Mouse (Mus musculus): Measurements from ENCODE around the gene Depdc1b. TPM values are rescaled to one million over a fixed set of nuclear protein-coding genes. Genes with fewer than 3 reads are reported as not detected.
A peak's percentile ranks its signal among the peaks of the same experiment; 100 is the strongest.

Gene Depdc1b
- total RNA-seq (2021), result under 1 TPM; 0.82 to 0.92 TPM
- long read RNA-seq, experiment 1, result 0 reads
- long read RNA-seq, experiment 2, partial matches to known transcripts, result 0 of 1 reads
- long read RNA-seq, experiment 2, other reads (novel, unspliced or antisense), result 0 of 1 reads

GRCm38 (mm10) chr13:108315702-108316486, at the start of gene Depdc1b:
Gene Depdc1b (plus strand): TSS chr13:108316332.
- peak; percentile 94 for DNase-seq
- intact Hi-C loops (cut with DNase I; ENCODE audit: low total_unique reads), result loop anchor here (10.0 kb wide), 1 partner anchor 101 kb away; the partner anchor contains the start of gene Elovl7

GRCm38 (mm10) chr13:108267841-108268634, 48.1 kb upstream of the Depdc1b start:
- intact Hi-C loops (cut with DNase I; ENCODE audit: low total_unique reads), result no loop called here

GRCm38 (mm10) chr13:108271458-108272148, 44.5 kb upstream of the Depdc1b start:
- DNase-seq, result no peak
- intact Hi-C loops (cut with DNase I; ENCODE audit: low total_unique reads), result no loop called here

More at GRCm38 (mm10) chr13:108267841-108268634, 48.1 kb upstream of the Depdc1b start:
- DNase-seq, result no peak

GRCm38 (mm10) chr13:108272332-108272731, 43.8 kb upstream of the Depdc1b start:
- intact Hi-C loops (cut with DNase I; ENCODE audit: low total_unique reads), result no loop called here
- no peak for DNase-seq

GRCm38 (mm10) chr13:108273034-108273433, 43.1 kb upstream of the Depdc1b start:
- intact Hi-C loops (cut with DNase I; ENCODE audit: low total_unique reads), result no loop called here
- no peak for DNase-seq

GRCm38 (mm10) chr13:108273456-108273855, 42.7 kb upstream of the Depdc1b start:
- intact Hi-C loops (cut with DNase I; ENCODE audit: low total_unique reads), result no loop called here

GRCm38 (mm10) chr13:108276561-108276960, 39.6 kb upstream of the Depdc1b start:
- intact Hi-C loops (cut with DNase I; ENCODE audit: low total_unique reads), result no loop called here
- DNase-seq, result no peak

More at GRCm38 (mm10) chr13:108273456-108273855, 42.7 kb upstream of the Depdc1b start:
- no peak for DNase-seq

GRCm38 (mm10) chr13:108277320-108277719, 38.8 kb upstream of the Depdc1b start:
- no peak for DNase-seq
- intact Hi-C loops (cut with DNase I; ENCODE audit: low total_unique reads), result no loop called here

- DNase-seq, result no peak
Observed at GRCm38 (mm10) chr13:108278592-108278991, 37.5 kb upstream of the Depdc1b start.

GRCm38 (mm10) chr13:108284312-108284711, 31.8 kb upstream of the Depdc1b start:
- no peak for DNase-seq
- intact Hi-C loops (cut with DNase I; ENCODE audit: low total_unique reads), result no loop called here

More at GRCm38 (mm10) chr13:108278592-108278991, 37.5 kb upstream of the Depdc1b start:
- intact Hi-C loops (cut with DNase I; ENCODE audit: low total_unique reads), result no loop called here

GRCm38 (mm10) chr13:108287953-108288352, 28.2 kb upstream of the Depdc1b start:
- intact Hi-C loops (cut with DNase I; ENCODE audit: low total_unique reads), result no loop called here

GRCm38 (mm10) chr13:108289436-108289835, 26.7 kb upstream of the Depdc1b start:
- DNase-seq, result no peak
- intact Hi-C loops (cut with DNase I; ENCODE audit: low total_unique reads), result no loop called here

More at GRCm38 (mm10) chr13:108287953-108288352, 28.2 kb upstream of the Depdc1b start:
- no peak for DNase-seq

- DNase-seq, result no peak
- intact Hi-C loops (cut with DNase I; ENCODE audit: low total_unique reads), result no loop called here
Observed at GRCm38 (mm10) chr13:108290314-108290713, 25.8 kb upstream of the Depdc1b start.

GRCm38 (mm10) chr13:108297350-108298093, 18.6 kb upstream of the Depdc1b start:
- DNase-seq, result peak; percentile 39
- intact Hi-C loops (cut with DNase I; ENCODE audit: low total_unique reads), result no loop called here

GRCm38 (mm10) chr13:108298241-108298640, 17.9 kb upstream of the Depdc1b start:
- no peak for DNase-seq
- intact Hi-C loops (cut with DNase I; ENCODE audit: low total_unique reads), result no loop called here

- DNase-seq, result no peak
- intact Hi-C loops (cut with DNase I; ENCODE audit: low total_unique reads), result no loop called here
Observed at GRCm38 (mm10) chr13:108300346-108300950, 15.7 kb upstream of the Depdc1b start.

- no peak for DNase-seq
- intact Hi-C loops (cut with DNase I; ENCODE audit: low total_unique reads), result no loop called here
Observed at GRCm38 (mm10) chr13:108301411-108301810, 14.7 kb upstream of the Depdc1b start.

GRCm38 (mm10) chr13:108302957-108303675, 13.0 kb upstream of the Depdc1b start:
- intact Hi-C loops (cut with DNase I; ENCODE audit: low total_unique reads), result no loop called here
- no peak for DNase-seq
